Mouse (Mus musculus): ENCODE data around the gene Lta.
A peak's percentile ranks its signal among the peaks of the same experiment; 100 is the strongest.

Gene Lta

DNA sequence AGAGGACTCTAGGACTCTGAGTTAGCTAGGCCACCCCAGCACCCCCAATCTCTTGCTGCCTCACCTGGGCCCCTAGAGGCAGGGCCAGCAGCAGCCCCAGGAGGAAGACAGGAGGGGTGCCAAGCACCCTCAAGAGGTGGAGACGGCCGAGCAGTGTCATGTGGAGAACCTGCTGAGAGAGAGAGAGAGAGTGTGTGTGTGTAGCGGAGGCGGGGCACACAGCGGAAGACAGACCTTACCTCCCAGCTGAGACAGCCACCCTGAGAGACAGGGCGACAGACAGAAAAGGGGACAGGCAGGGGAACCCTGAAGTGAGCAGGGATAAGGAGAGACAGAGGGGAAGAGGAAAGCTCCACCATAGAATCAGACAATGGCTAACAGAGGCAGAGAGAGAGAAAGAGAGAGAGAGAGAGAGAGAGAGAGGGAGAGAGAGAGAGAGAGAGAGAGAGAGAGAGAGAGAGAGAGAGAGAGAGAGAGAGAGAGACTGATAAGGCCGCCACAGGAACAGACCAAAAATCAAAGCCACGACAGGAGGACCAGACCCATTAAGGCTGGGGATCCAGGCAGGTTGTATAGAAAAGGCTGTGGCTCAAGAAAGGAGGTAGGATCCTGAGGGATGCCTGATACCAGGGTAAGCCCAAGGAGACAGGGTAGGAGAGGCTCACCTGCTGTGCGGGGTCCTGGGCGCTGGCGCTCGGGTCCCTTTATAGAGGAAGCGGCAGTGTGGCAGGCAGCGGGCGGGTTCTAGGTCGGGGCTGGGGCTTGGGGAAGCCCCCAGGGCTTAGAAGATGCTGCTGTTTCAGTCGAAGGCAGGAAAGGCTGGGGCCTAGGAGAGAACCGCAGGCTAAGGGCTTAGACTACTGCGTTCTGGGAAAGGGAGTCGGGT, at the start of gene Lta:
Gene Lta (minus strand): TSS at position 858 of the 886 bp plus-strand sequence.
- no peak for DNase-seq (ENCODE audit: extremely low read depth, insufficient read length, low spot score)

DNA sequence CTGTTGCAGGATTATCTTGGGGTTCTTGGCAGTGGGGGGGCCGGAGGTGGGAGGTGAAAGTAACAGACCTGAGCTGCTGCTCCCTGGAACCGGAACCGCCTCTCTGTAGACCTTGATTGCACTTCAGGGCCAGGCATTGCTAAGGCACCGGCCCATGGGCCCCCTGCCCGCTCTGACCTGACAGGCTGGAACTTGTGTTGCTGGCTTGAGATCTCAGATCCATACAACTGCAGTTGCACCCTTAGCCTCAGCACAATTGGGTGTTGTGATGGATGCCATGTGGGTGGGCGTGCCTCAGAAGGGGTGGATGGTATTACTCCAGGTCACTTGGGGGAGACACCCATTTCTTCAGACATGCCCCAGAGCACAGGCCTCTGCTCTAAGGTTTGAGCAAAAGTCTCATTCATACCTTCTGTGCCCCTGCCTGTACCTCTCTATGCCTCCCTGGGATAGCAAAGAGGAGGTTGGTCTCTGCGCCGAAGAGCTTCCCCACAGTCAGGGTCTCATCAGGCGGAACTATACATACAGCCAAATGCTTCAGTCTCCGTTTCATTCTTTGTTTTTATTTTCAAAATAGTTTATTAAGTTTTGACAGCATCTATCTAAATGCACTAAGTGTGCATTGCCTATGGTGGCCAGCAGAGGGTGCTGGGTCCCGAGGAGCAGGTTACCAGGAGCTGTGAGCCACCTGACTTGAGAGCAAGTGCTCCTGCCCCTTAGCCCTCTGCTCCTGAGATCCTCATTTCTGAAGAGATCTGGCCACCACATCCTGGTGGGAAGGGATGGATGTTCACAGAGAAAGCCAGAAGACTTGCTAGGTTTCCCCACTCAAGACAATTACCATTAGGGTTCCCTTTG, 49.3 kb upstream of the Lta start:
- peak; percentile 51 for DNase-seq (ENCODE audit: extremely low read depth, insufficient read length, low spot score)

DNA sequence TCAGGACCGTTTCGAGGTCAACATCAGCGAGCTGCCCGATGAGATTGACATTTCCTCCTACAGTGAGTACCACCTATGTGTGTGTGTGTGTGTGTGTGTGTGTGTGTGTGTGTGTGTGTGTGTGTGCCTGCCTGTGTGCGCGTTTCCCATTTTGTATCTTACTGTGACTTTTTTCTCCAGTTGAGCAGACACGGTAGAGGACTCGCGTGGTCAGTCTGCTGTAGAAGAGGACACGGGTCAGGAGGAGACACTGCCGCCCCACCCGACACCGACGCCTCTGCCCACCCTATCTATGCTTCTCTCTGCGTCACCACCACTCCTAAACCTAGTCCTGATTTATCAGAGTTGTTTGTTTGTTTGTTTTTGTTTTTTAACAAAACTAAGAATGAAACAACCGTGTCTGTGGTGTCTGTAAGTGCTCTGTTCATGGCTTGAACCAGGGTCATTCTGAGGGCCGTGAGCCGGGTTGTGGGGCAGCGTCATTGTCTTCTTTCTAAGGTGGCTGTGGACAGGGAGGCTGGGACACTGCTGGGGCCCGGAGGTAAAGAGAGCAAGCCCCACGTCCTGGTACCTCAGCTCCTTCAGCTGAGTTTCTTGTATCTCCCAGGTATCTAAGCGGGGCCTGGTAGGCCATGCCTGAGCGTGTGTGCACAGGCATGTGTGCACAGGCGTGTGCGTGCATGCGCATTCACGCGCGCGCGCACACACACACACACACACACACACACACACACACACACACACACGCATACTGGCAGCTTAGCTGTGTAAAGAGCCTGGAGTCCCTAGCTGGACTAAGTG, 48.3 kb upstream of the Lta start:
- peak; percentile 45 for DNase-seq (ENCODE audit: extremely low read depth, insufficient read length, low spot score)

DNA sequence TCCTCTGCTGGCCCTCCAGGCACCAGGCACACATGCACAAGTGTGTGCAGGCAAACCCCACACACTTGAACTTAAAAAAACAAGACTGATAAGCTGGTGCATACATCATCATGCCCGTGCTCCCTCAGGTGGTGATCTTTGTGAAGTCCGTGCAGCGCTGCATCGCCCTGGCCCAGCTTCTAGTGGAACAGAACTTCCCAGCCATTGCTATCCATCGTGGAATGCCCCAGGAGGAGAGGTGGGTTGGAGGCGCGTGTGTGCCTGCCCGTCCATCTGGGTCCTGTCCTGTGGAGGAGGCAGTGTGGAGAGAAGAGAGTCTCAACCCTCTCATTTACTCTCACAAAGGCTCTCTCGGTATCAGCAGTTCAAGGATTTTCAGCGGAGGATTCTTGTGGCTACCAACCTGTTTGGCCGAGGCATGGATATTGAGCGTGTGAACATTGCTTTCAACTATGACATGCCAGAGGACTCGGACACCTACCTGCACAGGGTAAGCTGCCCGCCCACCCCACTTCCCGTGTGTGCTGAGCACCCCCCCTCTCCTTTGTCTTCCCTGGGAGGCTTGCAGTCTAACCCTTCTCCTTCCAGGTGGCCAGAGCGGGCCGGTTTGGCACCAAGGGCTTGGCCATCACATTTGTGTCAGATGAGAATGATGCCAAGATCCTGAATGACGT, 47.6 kb upstream of the Lta start:
- no peak for DNase-seq (ENCODE audit: extremely low read depth, insufficient read length, low spot score)

DNA sequence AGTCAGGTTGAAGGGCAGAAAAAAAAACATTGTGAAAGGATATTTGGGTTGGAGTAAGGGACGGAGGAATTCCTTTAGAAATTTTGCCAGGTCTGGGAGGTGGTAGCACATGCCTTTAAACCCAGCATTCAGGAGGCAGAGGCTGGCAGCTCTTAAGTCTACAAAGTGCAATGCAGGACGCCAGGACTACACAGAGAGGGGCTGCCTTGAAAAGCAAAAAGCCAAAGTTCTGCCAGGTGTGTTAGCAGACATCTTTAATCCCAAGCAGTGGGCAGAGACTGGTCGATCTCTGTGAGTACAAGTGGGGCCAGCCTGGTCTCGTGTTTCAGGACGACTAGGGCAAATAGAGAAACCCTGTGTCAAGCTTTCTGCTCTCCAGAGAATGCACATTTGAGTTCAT, 46.8 kb upstream of the Lta start:
- DNase-seq (ENCODE audit: extremely low read depth, insufficient read length, low spot score): no peak

DNA sequence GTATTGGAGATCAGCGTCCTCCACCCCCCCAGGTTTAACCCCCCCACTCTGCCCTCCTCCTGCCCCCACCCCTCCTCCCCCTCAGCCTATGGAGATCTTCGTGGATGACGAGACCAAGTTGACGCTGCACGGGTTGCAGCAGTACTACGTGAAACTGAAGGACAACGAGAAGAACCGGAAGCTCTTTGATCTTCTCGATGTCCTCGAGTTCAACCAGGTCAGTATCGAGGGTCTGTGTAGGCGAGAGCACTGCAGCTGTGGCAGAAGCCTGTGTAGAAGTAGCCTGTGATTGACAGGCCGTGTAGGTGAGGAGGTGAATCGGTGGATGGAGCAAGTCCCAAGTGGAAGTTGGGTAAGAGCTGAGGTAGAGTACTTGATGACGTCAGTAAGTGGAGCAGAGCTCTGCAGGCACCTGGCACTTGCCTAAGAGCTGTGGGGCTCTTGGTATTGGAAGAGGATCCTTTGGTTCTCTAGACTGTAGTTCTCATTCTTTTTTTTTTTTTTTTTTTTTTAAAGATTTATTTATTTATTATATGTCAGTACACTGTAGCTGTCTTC, 46.1 kb upstream of the Lta start:
- DNase-seq (ENCODE audit: extremely low read depth, insufficient read length, low spot score): no peak

DNA sequence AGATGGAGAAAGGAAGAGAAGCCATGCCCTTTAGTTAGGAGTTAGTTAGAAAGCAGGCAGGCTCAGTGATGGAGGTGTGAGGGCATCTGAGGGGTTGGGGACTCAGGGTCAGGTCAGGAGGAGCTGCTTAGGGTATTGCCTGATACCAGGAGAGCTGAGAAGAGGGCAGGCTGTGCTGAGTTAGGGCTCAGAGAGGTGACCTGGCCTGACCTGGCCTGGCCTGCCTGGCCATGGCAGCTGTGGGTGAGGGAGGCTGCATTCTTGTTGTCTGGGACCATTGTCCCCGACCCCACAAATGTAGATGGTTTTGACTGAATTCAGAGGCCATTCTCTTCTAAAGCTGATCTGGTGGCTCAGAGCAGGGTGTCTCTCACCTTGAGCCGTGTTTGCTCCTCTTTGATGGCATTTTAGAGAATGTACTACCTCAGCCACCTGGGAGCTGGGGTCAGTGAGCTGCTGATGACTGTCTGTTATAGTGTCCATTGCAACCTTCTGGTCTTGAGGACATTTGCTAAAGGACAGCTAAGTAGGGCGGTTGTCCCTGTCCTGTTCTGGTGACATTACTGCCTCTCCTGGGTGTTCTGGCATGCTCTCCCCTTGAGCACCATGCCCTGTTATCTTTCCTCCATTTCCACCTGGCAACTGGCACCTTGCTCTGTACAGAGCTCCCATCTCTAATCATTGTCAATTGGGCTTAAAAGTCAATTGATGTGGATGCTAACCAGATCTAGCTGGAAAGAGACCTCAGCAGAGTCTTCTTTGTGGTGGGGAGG, 45.4 kb upstream of the Lta start:
- DNase-seq (ENCODE audit: extremely low read depth, insufficient read length, low spot score): no peak

DNA sequence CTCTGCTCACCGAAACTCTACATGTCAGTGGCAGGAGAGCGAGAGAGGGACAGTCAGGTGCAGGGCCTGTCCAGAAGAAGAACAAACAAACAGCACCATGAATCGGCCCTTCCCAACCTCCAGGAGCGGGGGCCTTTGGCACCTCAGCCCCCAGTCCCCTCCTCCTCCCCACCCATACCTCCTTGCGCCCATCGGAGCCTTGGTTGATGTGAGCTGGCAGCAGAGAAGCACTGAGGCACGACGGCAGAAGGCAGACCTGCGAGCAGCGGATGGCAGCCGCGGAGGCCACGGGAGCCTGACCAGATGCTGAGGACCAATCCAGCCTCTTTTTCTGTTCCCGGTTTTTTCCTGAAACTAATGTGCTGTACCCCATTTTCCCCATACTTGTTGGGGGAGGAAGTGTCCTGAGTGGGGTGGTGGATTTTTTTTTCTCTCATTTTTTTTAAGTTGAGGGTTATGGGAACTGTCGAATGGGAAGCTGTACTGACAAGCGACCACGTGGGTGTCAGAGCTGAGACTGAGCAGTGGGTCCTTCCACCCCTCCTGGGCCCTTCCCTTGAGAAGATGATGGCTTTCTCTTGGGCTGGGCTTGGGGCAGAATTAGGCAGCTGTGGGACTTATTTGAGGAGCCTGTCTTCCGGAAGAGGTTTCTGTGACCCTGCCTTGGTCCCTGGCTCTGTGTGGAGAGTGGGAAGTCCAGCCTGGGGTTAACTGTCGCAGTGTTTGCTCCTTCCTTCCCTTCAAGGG, 44.5 kb upstream of the Lta start:
- no peak for DNase-seq (ENCODE audit: extremely low read depth, insufficient read length, low spot score)

DNA sequence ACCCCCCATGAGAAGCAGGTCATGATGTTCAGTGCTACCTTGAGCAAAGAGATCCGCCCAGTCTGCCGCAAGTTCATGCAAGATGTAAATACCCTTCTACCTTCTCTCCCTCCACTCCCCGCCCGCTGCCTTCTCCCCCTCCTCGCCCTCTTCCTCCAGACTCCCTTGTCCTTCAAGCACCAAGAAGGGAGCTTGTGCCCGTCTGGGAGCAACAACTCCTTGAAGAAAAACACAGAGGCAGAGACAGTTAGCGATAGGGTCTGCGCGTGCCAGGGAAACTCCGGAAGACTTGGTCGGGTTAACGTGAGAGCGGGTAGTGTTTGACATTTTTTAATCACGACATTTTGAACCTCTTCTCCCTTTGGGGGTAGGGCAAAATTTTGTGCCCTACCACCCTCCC, 43.8 kb upstream of the Lta start:
- no peak for DNase-seq (ENCODE audit: extremely low read depth, insufficient read length, low spot score)

DNA sequence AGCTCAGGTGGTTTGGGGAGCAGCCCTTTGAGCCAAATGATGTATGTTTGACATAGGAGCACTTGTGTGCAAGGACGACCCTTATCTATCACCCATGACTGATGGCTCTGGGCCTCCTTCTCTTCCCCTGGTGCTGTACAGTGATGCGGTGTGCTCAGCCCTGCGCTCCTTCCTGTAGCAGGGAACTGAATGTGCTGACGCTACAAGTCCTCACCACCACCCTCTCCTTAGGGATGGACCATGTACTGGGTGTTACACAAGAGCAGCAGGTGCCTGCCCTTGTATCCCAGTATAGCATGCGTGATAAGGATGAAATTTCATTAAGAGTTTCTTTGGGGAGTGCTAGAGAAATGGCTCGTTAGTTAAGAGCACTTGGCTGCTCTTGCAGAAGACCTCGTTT, 42.0 kb upstream of the Lta start:
- no peak for DNase-seq (ENCODE audit: extremely low read depth, insufficient read length, low spot score)

DNA sequence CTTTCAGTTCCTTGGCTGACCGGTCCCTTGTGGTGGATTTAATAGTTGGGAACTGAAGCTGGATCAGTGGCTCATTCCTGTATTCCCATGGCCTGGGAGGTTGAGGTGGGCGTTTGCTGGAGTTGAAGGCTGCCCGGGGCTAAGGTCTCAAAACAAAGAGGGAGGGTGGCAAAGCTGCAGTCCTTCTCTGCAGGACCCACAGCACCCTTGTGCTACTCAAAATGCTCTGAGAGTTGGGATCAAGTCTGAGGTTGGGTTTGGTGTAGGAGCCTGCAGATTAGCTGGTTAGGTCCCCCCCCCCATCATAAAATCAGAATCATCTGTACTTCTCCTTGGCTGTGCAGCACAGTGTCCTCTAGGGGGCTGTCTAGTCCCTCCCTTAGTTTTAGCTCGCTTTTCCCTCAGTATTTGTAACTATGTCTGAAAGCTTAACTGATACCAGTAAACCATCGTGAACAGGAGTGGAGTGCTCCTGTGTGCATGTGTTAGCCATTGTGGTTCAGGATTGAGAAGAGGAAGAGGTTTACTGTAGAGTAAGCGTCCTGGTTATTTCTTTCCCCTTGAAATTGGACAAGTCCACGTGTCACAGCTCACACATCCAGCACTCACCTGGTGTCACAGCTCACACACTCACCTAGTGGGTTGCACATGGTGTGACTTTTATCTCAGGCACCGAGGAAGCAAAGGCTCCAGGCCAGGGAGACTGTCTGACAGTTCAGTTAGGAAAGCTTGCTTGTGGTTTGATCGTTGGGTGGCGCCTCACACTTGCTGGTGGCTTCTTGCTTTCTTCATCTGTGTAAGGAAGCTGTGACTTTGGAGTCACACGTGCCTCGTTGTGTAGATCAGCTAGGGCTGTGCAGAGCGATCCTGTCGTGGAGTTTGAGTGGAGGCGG, 40.8 kb upstream of the Lta start:
- no peak for DNase-seq (ENCODE audit: extremely low read depth, insufficient read length, low spot score)

DNA sequence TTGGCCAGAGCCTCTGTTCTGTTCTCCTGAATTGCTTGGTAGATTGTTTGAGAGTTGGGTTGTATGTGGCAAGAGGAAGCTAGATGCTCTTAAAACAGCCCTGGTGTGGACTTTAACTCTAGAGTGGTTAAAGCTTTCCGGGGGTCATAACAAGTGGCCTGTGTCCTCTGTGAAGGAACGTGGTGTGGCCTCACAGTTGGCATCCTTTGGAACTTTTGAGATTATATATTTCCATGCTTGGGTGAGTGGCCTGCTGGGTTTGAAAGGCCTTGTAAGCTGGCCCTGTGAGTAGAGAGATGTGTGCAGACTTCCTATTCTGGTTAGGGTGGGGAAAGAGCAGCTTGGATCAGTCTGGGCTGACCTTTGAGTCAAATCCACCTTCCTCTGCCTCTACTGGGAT, 39.8 kb upstream of the Lta start:
- no peak for DNase-seq (ENCODE audit: extremely low read depth, insufficient read length, low spot score)

DNA sequence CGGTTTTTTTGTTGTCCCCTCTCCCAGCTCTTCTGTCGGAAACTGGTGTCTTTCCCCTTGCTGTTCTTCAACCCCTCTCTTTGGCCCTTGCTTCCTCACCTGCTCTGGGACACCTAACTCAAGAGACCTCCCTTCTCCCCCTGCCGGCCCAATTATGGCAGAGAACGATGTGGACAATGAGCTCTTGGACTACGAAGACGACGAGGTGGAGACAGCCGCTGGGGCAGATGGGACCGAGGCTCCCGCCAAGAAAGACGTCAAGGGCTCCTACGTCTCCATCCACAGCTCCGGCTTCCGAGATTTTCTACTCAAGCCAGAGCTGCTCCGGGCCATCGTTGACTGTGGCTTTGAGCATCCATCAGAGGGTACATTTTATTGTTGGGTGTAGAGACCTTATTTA, 37.9 kb upstream of the Lta start:
- DNase-seq (ENCODE audit: extremely low read depth, insufficient read length, low spot score): peak; percentile 62

DNA sequence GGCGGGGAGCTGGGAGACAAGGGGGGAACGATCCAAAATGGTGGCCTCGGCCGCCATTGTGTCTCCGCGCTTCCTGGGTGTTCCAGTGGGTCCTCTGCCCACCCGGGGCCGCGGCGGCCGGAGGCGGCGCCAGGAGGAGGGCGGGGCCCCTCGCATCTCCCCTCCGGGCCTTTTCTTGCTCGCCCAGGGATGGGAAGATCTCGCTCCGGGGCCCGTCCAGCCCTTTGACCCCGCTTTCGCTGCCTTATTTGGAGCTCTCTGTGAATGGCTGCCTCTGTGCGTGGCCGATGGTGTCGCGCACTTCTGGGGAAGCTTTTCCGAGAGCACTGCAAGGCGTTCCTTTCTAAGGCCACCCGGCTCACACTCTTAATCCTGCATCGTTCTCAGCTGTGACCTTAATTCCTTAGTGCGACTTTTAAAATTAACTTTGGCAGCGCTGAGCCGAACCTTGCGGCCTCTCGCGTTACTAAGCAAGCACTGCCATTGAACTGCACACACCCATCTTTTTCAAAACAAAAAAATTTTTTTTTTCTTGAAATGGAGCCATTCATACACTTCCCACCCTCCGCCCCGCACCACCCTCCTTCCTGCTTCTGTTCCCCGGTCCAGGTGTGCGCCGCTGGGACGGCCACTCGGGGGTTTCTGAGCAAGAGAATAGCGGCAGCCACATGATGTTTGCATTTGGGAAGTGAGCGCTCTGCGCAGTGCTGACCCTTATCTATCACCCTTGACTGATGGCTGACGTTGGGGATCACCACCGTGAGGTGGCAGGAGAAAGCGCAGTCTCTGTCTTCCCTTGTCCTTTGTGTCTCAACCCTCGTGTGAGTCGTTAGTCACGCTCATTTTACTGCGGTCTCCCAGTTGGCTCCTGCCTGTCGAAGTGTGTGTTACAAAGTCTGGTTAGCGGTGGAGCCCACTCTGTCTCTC, 37.1 kb upstream of the Lta start:
- DNase-seq (ENCODE audit: extremely low read depth, insufficient read length, low spot score): peak; percentile 71

DNA sequence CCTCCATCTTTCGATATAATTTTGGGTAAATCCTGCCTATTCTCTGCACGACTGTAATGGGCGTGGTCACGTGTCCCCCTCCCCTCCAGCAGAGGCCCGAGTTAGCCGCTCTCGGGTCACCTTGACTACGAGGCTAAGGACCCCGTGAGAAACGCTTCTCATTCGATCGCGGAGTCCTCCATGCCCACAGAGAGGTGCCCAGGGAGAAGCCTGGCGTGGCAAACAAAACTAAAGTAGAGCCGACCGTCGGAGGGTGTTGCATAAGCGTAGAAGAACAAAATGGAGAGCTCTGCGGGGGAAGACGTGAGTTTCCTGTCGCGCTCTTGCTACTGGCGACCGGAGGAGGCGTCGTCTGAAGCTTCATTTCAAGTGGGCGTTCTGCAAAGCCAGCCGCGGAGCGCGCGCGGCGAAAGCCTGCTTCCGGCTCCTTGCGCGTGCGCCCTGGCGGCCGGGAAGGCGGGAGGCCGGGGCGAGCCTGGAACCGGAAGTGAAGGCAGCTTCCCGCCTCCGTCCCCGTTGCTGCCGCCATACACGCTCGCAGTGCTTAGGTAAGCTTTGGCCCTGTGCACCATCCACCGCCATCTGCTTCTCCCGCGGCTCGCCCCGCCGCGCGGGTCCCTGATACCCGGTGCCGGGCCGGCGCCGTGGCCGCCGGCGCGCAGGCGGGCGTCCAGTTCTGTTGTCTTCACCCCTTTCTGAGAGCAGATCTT, 36.3 kb upstream of the Lta start, which contains the start of gene Ddx39b:
Gene Ddx39b (plus strand): TSS at position 442 of the 710 bp plus-strand sequence.
- peak; percentile 98 for DNase-seq (ENCODE audit: extremely low read depth, insufficient read length, low spot score)

All from 3134 (cell line).